Mouse (Mus musculus) frontal cortex, adult 2 months (tissue): ENCODE results near the gene Ovol3. TPM values are rescaled to one million over a fixed set of nuclear protein-coding genes. Genes with fewer than 3 reads are reported as not detected.
A peak's percentile ranks its signal among the peaks of the same experiment; 100 is the strongest.
"Not testable (repeated sequence)": the region's sequence is repeated elsewhere in the genome, so short reads cannot be mapped to it uniquely, and the experiment has no call there.

Experiments used
- DNase-seq, 2 experiments: peaks; one replicate each; pipeline ENCODE4 v3.0.0; 2022; ENCODE audit warnings: low spot score in 1 of 2; ENCODE audit errors: extremely low spot score in 1 of 2
- polyA plus RNA-seq: library from polyadenylated mRNA; depleted of rRNA; stranded (reverse); fragments of >200 nt; gene quantifications from 2 replicates; pipeline ENCODE4 v1.2.3, GENCODE M21; 2012; rRNA removed

Ovol3 gene
- not detected in 2 replicates for polyA plus RNA-seq

DNA sequence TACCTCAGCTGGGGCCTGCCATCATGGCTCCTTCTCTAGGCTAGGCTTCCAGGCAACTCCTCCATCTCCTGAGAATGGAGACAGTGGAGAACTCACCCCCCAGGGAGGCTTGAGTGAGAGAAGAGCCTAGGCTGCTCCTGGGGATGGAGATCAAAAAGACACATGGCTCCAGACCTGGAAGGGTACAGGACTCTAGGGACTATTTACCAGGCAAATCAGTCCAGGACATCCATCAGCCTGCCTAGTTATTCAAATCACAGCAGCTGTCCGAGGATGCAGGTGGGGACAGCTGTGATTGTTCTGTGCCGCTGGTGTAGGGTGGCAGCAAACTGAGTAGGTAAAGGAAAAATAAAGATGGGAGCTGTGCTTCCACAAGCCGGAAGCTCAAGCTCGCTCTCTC is at the start of gene Ovol3:
Gene Ovol3, minus strand, starts transcription at position 101 of the 400 bp plus-strand sequence.
- DNase-seq = no peak

DNA sequence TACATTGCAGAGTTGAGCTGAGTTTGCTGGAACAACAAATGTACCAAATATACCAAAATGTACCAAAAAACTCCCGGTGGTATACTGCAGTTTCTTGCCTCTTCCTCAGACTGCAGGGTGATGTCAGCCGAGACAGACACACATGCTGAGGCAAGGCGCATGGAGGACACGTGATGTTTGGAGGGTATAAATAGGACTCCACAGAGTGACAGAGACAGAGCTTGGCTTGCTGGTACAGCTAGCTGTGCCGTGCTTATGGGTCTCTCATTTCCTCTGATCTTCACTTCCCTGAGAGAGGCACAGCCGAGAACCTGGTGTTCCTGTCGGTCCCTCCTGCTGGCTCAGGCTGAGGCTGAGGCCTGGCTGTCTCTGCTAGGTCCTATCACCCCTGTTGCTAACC is 47.2 kb upstream of the Ovol3 start:
- peak in 1 of 2 experiments; percentile 39 for DNase-seq

- DNase-seq = no peak
These were observed 46.0 kb upstream of the Ovol3 start for GRCm38 (mm10) chr7:30281522-30281921.

DNA sequence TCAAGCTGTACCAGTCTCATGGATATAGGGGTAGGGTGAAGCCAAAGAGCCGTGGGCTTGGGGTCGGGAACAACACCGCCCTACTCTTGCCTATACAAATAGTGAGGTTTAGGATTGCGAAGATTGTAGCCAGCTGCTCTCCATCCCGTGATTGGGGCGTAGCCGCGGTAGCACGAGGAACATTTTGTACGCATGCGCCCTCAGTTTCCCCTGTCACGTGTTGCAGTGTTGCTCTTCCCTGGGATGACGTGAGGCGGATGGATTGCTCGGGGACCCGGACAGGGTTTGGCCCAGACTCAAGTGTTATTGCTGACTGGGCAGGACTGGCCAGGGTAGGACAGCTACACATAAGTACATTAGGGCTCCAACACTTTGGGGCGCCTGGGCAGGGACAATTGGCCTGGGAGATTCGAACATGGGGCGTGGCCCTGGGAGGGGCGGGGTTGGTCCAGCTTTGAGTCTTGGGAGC is 45.2 kb upstream of the Ovol3 start:
- peak; percentile 83 to 88 for DNase-seq

DNA sequence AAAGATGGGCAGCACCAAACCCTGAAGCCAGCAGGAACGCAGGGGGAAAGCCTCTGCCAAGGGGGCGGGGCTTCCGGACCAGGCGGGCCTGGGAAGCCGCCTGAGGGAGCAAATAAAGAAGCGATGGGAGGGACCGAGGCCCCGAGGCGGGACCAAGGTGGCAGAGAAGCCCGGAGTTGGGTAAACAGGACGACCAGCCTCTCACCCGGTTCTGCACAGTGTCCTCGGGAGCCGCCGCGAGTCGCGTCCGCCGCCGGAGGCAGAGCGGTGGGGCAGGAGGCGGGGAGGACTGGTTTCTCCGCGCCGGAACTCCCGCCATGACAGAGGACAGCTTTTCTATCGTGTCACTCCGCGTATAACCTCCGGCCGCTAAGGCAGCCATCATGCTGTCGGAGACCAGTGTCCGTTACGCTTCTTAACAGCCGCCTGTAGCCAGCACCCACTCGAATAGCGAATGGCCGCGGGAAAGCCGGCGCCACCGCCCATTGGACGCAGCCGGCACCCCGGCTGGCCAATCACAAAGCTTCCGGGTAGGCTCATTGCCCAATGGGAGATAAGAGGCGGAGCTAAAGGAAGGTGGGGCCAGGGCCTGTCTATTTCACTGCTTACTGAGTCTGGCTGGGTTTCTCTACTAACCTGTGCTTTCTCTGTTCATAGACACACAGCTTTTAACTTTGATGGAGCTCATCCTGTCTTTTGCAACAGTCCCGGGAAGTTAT is 44.6 kb upstream of the Ovol3 start, which contains the start of the genes Thap8 and Wdr62:
Gene Thap8, plus strand, starts transcription at position 144 of the 719 bp plus-strand sequence.
Gene Wdr62, minus strand, starts transcription at position 469 of the 719 bp plus-strand sequence.
- DNase-seq = peak; percentile 76 to 94

GRCm38 (mm10) chr7:30279536-30279935 is 44.0 kb upstream of the Ovol3 start:
- no peak for DNase-seq

DNA sequence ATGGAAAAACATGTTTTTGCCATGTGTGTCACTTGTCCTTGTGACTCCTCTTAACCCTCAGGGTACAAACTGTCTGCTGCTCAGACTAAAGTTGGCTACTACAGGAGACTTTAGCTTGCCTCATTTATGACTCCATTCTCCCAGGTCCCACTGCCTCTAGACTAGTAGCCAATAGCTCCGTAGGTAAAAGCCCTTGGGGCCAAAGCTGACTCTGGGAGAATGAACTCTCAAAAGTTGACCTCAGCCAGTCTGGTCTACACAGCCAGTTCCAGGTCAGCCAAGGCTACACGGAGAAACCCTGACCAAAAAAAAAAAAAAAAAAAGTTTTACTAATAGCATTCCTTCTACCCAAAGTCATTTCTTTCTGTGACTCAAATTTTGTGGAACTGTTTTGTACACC is 43.4 kb upstream of the Ovol3 start:
- DNase-seq = no peak

DNA sequence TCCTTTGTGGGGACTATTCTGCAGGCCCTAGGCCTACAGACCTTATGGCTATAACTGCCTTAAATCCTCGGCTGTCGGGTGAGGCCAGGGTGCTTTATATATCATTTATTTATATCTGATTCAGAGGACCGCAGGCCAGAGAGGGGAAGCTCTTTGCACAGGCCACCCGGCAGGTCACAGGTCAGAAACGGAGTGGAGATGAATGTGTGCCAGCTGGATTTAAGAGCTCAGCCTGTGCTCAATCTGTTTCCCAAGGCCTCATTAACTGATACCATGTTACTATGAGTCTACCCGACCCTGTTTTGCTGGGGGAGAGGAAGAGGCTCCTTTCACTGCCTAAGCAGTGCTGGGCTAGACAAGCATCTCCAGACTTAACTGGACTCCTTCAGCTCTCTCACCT is 38.9 kb upstream of the Ovol3 start:
- no peak for DNase-seq

GRCm38 (mm10) chr7:30269641-30270040 is 34.1 kb upstream of the Ovol3 start:
- DNase-seq = no peak

DNA sequence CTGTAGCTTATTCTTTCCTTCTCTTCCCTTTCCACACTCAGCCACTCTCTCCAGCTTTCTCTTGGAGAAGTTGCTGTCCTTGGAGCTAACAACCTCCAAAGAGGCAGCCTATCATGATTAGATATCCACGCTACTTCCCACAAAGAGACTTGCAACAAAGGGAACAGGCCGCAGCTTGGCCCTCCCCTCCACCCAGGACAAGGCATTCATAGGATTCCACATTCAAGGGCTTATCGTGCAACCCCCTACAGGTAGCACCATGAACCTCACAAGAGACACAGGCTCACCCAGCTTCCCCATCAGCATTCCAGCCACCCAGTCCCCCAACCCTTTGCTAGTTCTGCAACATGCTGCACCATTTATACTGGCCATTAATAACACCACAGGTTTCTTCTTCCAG is 31.3 kb upstream of the Ovol3 start:
- DNase-seq = no peak

GRCm38 (mm10) chr7:30265935-30266334 is 30.4 kb upstream of the Ovol3 start:
- DNase-seq = no peak

GRCm38 (mm10) chr7:30265531-30265930 is 30.0 kb upstream of the Ovol3 start:
- no peak for DNase-seq

GRCm38 (mm10) chr7:30265041-30265440 is 29.5 kb upstream of the Ovol3 start:
- no peak for DNase-seq

GRCm38 (mm10) chr7:30251956-30252954 is 16.7 kb upstream of the Ovol3 start:
- no peak for DNase-seq

DNA sequence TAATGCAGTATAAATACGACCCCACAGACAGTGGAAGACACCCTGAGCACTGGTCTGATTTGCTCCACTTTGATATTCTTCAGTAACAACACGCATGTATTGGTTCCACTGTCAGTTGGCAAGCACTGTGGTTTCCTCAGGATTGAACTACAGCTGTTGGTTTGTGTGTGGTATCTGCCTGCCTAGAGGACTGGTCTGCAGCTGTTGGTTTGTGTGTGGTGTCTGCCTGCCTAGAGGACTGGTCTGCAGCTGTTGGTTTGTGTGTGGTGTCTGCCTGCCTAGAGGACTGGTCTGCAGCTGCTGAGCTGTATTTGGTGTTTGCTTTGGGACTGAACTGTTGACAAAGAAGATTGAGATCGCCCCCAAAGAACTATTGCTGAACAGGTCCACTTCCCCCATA is 1.8 kb upstream of the Ovol3 start:
- not testable (repeated sequence) for DNase-seq

- no peak for DNase-seq
These were observed 434 bp downstream of the Ovol3 start for GRCm38 (mm10) chr7:30235091-30235490.

- no peak for DNase-seq
These were observed 1.2 kb downstream of the Ovol3 start for GRCm38 (mm10) chr7:30234276-30234858.

- DNase-seq = no peak
These were observed 2.1 kb downstream of the Ovol3 start for GRCm38 (mm10) chr7:30233387-30233786.

DNA sequence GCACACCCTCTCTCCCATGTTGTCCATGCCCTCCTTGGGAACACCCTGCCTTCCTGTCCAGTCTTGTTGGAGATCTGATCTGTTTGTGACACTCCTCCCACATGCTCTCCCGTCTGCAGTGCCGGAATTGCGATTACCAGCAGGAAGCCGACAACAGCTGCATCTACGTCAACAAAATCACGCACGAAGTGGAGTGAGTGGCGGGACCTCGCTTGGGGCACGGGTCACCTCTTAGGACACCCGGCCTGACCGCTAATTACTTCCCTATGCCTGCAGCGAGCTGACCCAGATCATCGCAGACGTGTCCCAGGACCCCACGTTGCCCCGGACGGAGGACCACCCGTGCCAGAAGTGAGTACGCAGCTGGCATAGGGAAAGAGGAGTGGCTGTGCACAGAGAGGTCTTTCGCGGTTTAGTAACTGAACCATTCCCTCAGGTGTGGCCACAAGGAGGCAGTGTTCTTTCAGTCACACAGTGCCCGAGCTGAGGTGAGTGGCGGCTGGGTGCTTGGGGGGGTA is 2.8 kb downstream of the Ovol3 start:
- DNase-seq = no peak

DNA sequence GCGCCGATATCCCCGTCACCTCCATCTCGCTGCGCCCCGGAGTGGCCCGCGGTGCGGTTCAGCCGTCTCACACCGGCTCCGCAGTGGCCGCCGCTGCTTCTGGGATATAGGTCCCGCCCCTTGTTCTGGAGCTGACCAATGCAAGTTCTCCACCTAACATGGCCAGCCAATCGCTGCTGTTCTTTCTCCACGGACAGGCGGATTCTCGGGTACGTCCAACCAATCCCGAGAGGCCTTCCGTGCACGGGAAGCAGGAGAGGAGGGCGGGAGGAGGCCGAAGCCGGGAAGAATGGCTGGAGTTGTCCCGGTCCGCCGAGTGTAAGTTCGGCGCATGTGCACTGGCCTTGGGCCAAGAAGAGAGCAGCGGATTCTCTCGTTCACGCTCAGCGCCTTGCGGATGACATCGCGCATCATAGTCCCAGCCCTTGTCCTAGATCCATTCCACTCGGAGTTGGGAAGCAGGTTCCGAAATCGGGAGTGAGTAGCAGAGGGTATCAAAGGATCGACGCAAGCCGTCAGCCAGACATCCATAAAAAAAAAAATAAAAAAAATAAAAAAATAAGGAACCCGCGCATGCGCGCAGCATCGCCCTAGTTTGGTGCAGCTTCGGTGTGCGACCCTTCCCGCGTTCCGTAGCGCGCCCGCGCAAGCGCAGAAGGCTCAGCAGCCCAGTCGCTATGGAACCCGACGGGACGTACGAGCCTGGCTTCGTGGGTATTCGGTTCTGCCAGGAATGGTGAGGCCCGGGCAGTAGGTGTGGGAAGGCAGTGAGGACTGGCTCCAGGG is 3.7 kb downstream of the Ovol3 start, which contains the start of the genes Polr2i and Tbcb:
Gene Polr2i, plus strand, starts transcription at position 280 of the 786 bp plus-strand sequence.
Gene Tbcb, minus strand, starts transcription at position 604 of the 786 bp plus-strand sequence.
- peak; percentile 98 to 99 for DNase-seq
